Mouse (Mus musculus): Measurements from ENCODE around the gene Elk4.

DNA sequence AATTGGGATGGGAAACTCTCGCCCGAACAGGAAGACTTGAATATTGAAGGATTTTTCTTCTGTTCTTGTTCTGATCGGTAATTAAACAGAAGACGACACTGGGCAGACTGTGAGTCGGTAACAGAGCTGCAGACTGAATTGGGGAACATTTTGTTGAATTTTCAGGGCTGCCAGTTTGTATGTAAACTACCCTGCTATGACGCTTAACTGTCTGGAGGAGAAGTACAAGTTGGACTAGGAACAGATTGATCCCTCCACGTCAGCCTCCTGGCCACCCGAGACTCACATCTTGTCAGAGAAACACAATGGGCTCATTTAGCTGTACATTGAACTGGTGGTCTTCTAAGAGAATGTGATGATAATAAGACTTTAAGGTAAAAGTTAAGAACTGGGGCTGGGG lies 5.5 kb downstream of the Elk4 start:
- TF ChIP-seq CTCF (IDR thresholded peaks at IDR 0.05; ENCODE audit: borderline replicate concordance, extremely low read depth, insufficient read depth, insufficient read length) = no peak
- no peak for TF ChIP-seq POLR2A (IDR thresholded peaks at IDR 0.05; ENCODE audit: borderline replicate concordance, extremely low read depth, insufficient read depth, insufficient read length, poor library complexity, severe bottlenecking)

Measured in brain, embryonic 14.5 days (tissue).